Mouse (Mus musculus) forebrain, postnatal 0 days (tissue): ENCODE results near the gene Palm2. TPM values are rescaled to one million over a fixed set of nuclear protein-coding genes. Genes with fewer than 3 reads are reported as not detected.

Source experiments
- ATAC-seq: fragments of 200-750 bp; cut with Nextera tagmentation; 2 replicates; pipeline ENCODE4 v1.8.0; 2017; ENCODE audit warnings: mild to moderate bottlenecking, moderate library complexity
- DNase-seq: peaks from one replicate; pipeline ENCODE4 v3.0.0-alpha.2; 2015
- H3K27ac ChIP-seq: fragments of 300-500 bp; sonication (generic); 2 replicates; pipeline ENCODE4 v1.5.1; 2014; ENCODE audit warnings: low read depth, mild to moderate bottlenecking, antibody characterized with exemption, low read length, moderate library complexity, mixed read lengths
- H3K27me3 ChIP-seq: fragments of 300-500 bp; sonication (generic); 2 replicates; pipeline ENCODE4 v1.6.1; 2014; ENCODE audit warnings: mild to moderate bottlenecking, low read length, mixed read lengths; ENCODE audit not compliant: insufficient read depth
- H3K36me3 ChIP-seq: fragments of 300-500 bp; sonication (generic); 2 replicates; pipeline ENCODE4 v1.6.1; 2014; ENCODE audit warnings: mild to moderate bottlenecking, moderate library complexity; ENCODE audit not compliant: insufficient read depth
- H3K4me1 ChIP-seq: fragments of 300-500 bp; sonication (generic); 2 replicates; pipeline ENCODE4 v1.6.1; 2014; ENCODE audit warnings: antibody characterized with exemption; ENCODE audit not compliant: insufficient read depth
- H3K4me2 ChIP-seq: fragments of 300-500 bp; sonication (generic); 2 replicates; pipeline ENCODE4 v1.6.1; 2014; ENCODE audit warnings: low read depth, mild to moderate bottlenecking, moderate library complexity
- H3K4me3 ChIP-seq: fragments of 300-500 bp; sonication (generic); 2 replicates; pipeline ENCODE4 v1.5.1; 2014; ENCODE audit warnings: low read depth, low read length, mixed read lengths
- H3K9ac ChIP-seq: fragments of 300-500 bp; sonication (generic); 2 replicates; pipeline ENCODE4 v1.6.1; 2014; ENCODE audit warnings: mild to moderate bottlenecking
- H3K9me3 ChIP-seq: fragments of 300-500 bp; sonication (generic); 2 replicates; pipeline ENCODE4 v1.6.1; 2016; ENCODE audit warnings: low read length
- CTCF ChIP-seq: sonication (generic); IDR thresholded peaks from 2 replicates; pipeline ENCODE4 v1.5.1; 2016; ENCODE audit warnings: antibody characterized with exemption, control low read depth, low read depth
- WGBS: fragments of 180-500 bp; shearing (Covaris S2); extraction: QIAGEN DNeasy Blood & Tissue Kit; methylation state at CpG from one replicate; pipeline ENCODE4 v1.1.7; 2014; 5-methylcytosine and 5-hydroxymethylcytosine counted together
- polyA plus RNA-seq: library from polyadenylated mRNA; unstranded; fragments of >200 nt; fragmentation: Nextera tagmentation; extraction: Ambion mirVana; gene quantifications from 2 replicates; pipeline ENCODE4 v1.2.1, GENCODE M21; 2015
- total RNA-seq: library from RNA; depleted of rRNA; stranded (reverse); fragments of >200 nt; gene quantifications from 2 replicates; pipeline ENCODE4 v1.2.3, GENCODE M21; 2014

Gene Palm2
- total and polyA plus RNA-seq, 2 experiments from 2014 or later = 16.9 to 21.1 TPM

GRCm38 (mm10) chr4:57575686-57576085 lies 141.6 kb downstream of the Palm2 start:
- H3K36me3 ChIP-seq = no peaks in the 10 kb centered on the region
- ATAC-seq = no peak
- H3K9me3 ChIP-seq = no peaks in the 10 kb centered on the region
- no peak overlapping the region for H3K27ac ChIP-seq
- H3K4me3 ChIP-seq = no peak overlapping the region
- no peaks in the 10 kb centered on the region for H3K27me3 ChIP-seq
- H3K4me2 ChIP-seq = no peak overlapping the region
- no peak for DNase-seq
- H3K4me1 ChIP-seq = no peaks in the 10 kb centered on the region
- no peak for TF ChIP-seq CTCF
- WGBS = 77% methylated on average over 5 of the region's 5 CpGs
- no peak overlapping the region for H3K9ac ChIP-seq

- Histone ChIP-seq H3K4me1 (no peaks in the 10 kb centered on the region), H3K9me3 (no peaks in the 10 kb centered on the region), H3K4me3 (no peak overlapping the region), H3K4me2 (no peak overlapping the region), H3K9ac (no peak overlapping the region), H3K27me3 (no peaks in the 10 kb centered on the region), H3K36me3 (no peaks in the 10 kb centered on the region), H3K27ac (no peak overlapping the region)
- no peak for TF ChIP-seq CTCF
- 78% methylated on average over 11 of the region's 11 CpGs for WGBS
- peak; percentile 69 for ATAC-seq
- DNase-seq = no peak
These were observed 142.0 kb downstream of the Palm2 start for GRCm38 (mm10) chr4:57576095-57576494.

DNA sequence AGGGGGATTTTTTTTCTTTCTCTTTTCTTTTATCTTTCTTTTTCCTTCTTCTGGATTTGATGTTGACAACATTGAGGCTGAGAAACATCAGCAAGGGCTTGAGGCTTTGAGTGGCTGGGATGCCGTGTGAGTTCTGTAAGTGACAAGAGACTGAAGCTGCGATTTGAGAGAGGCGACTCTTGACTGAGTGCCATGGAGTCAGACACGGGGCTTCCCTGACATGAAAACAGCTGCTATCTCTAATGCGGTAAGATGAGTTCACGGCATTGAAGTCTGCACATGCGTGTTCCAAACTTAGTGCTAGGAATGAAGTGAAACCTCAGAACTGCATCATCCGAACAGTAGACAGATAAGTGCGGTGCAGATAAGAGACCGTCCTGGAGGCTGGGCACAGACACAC lies 145.6 kb downstream of the Palm2 start:
- DNase-seq = no peak
- no peak overlapping the region for H3K9ac ChIP-seq
- H3K36me3 ChIP-seq = no peaks in the 10 kb centered on the region
- no peaks in the 10 kb centered on the region for H3K27me3 ChIP-seq
- ATAC-seq = no peak
- no peaks in the 10 kb centered on the region for H3K9me3 ChIP-seq
- H3K4me2 ChIP-seq = no peak overlapping the region
- H3K4me1 ChIP-seq = no peaks in the 10 kb centered on the region
- 87% methylated on average over 10 of the region's 10 CpGs for WGBS
- no peak overlapping the region for H3K4me3 ChIP-seq
- no peak overlapping the region for H3K27ac ChIP-seq
- TF ChIP-seq CTCF = no peak

DNA sequence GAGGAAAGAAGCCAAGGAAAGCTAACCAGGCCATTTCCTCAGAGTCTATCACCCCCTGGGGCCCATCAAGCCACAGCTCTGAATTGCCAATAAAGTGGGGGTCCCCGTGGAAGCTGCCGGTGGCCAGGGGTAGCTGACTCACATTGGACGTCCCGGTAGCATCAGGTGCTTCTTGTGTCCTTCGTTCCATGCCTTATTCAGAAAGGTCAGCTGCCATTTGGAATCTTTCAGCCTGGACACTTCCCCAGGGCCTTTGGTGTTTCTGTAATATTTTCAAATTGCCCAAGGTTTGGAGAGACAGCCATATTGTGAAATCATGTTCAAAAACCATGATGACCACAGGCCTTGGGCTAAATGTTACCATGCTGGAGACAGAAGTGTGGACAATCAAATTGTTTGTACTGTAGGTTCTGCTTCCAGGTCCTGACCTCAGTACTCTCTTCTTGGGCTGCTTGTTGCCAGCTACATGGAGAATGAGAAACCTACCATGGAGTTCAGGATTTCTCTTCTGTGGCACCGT lies 151.3 kb downstream of the Palm2 start:
- Histone ChIP-seq H3K27me3 (no peaks in the 10 kb centered on the region), H3K4me2 (no peak overlapping the region), H3K27ac (no peak overlapping the region), H3K9me3 (no peaks in the 10 kb centered on the region), H3K9ac (no peak overlapping the region), H3K4me3 (no peak overlapping the region), H3K36me3 (no peaks in the 10 kb centered on the region), H3K4me1 (no peaks in the 10 kb centered on the region)
- ATAC-seq (no peak), DNase-seq (no peak)
- no peak for TF ChIP-seq CTCF
- 92% methylated on average over 6 of the region's 6 CpGs for WGBS

DNA sequence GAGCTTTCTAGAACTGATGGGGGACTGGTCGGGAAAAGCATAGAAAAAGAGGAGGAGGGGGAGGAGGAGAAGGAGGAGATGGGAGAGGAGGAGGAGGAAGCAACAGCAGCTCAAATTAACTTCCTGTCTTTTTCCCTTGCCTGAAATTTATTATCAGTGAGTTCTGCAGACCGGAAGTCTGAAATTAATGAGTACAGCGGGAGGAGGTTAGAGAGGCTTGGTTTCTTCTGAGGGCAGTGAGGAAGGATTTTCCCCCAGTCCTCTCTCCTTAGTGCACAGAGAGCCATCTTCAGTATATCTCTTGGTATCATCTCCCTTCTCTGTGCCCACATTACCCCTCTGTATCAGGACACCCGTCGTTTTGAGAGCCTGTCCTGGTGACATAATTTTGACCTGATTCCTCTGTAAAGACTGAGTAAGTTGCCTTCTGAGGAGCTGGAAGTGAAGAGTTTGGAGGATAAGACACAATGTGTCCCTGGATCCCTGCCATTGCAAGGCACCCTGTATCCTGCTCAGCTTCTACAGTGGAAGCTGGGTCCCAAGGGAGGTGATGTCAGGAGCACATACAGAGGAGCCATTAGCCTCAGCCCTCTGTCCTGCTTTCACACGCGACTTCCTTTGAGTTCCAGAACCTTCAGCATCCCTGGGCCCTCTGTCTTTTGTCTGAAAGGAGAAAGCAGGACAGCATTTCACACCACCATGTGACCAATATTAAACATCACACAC lies 153.0 kb downstream of the Palm2 start:
- Histone ChIP-seq H3K36me3 (no peaks in the 10 kb centered on the region), H3K4me1 (no peaks in the 10 kb centered on the region), H3K9ac (no peak overlapping the region), H3K4me2 (no peak overlapping the region), H3K9me3 (no peaks in the 10 kb centered on the region), H3K27me3 (no peaks in the 10 kb centered on the region), H3K4me3 (no peak overlapping the region), H3K27ac (no peak overlapping the region)
- TF ChIP-seq CTCF = no peak
- no peak for DNase-seq
- 75% methylated on average over 7 of the region's 7 CpGs for whole genome bisulfite sequencing
- no peak for ATAC-seq

DNA sequence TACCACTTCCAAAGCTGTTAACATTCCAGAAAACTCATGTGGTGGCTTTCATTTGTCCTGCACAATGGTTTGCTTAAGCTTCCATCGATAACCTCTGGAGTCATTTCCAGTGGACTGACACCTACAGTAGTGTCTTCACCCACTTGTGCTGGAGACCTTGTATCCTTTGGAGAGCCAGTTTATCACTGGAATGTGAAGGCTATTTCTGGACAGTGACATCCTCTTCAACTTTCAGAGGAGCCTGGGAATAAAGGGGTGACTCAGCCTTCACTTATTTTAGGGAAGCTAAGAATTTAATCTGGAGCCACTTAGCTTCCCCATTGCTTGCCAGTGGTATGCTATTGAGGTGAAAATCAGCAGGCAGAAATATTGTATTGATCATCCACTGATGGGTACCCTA lies 154.3 kb downstream of the Palm2 start:
- H3K4me2 ChIP-seq = no peak overlapping the region
- H3K36me3 ChIP-seq = no peaks in the 10 kb centered on the region
- H3K9ac ChIP-seq = no peak overlapping the region
- no peak overlapping the region for H3K4me3 ChIP-seq
- no peak overlapping the region for H3K27ac ChIP-seq
- DNase-seq = no peak
- TF ChIP-seq CTCF = no peak
- H3K27me3 ChIP-seq = no peaks in the 10 kb centered on the region
- 97% methylated on average over 1 of the region's 1 CpGs for WGBS
- no peaks in the 10 kb centered on the region for H3K4me1 ChIP-seq
- no peak for ATAC-seq
- no peaks in the 10 kb centered on the region for H3K9me3 ChIP-seq

- H3K27ac ChIP-seq = no peak overlapping the region
- no peaks in the 10 kb centered on the region for H3K4me1 ChIP-seq
- H3K27me3 ChIP-seq = no peaks in the 10 kb centered on the region
- no peak for TF ChIP-seq CTCF
- no peaks in the 10 kb centered on the region for H3K36me3 ChIP-seq
- H3K9me3 ChIP-seq = no peaks in the 10 kb centered on the region
- H3K9ac ChIP-seq = no peak overlapping the region
- H3K4me3 ChIP-seq = no peak overlapping the region
- no peak for ATAC-seq
- DNase-seq = no peak
- no peak overlapping the region for H3K4me2 ChIP-seq
- 81% methylated on average over 4 of the region's 4 CpGs for WGBS
These were observed 158.7 kb downstream of the Palm2 start for GRCm38 (mm10) chr4:57592751-57593150.
